Mouse (Mus musculus) retina, postnatal 7 days (tissue): ENCODE results near the gene Gm4131.
"Not testable (repeated sequence)": the region's sequence is repeated elsewhere in the genome, so short reads cannot be mapped to it uniquely, and the experiment has no call there.

Source experiments
- DNase-seq: peaks from one replicate; pipeline ENCODE4 v3.0.0-alpha.2; 2012; ENCODE audit warnings: low read depth, low spot score

Gene Gm4131

DNA sequence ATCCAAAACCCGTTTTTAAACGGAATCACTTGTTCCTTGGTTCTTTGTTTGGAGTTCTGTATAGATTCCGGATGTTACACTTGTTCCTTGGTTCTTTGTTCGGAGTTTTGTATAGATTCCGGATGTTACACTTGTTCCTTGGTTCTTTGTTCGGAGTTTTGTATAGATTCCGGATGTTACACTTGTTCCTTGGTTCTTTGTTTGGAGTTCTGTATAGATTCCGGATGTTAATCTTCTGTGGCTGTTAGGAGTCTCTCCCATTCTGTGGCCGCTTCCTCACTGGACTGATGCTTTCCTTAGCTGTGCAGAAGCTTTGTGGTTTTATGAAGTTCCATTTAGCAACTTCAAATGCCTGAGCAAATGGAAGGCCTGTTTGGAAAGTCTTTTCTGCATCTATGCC lies at the start of gene Gm4131:
Gene Gm4131 (minus strand): TSS at position 101 of the 400 bp plus-strand sequence.
- not testable (repeated sequence) for DNase-seq

DNA sequence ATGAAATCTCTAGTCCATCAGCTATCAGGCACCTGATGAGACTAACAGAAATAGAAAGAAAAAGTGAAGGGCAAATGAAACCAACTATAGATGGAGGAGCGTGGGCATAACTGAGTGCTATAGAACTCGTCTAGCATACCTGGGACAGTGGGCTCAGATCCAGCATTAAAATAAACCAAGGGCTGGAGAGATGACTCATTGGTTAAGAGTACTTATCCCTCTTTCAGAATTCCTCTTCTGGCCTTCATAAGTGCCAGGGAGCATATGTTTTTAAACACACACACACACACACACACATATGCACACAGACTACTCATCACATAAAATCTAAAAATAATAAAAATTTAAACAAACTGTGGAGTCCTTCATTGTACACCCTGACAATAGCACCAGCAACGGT lies 43.2 kb upstream of the Gm4131 start:
- DNase-seq: no peak

DNA sequence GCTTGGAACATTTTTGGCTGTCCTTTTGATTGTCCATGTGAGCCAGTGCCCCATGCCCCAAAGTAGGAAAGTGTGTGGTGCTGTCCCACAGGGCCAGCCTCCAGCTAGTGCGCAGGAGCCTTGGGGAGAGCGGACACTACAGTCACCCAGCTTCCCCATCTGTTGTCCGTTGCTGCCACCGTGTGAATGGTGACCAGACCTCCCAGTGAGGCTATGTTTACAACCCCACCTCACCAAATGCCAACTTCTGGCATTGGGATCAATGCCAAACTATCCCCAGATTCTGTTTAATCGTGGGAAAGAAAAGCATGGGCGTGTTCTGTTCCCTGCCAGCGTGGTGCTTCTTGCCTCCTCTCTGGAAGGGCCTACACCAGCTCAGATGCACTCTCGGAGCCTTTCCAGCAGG lies 41.1 kb upstream of the Gm4131 start:
- no peak for DNase-seq

DNA sequence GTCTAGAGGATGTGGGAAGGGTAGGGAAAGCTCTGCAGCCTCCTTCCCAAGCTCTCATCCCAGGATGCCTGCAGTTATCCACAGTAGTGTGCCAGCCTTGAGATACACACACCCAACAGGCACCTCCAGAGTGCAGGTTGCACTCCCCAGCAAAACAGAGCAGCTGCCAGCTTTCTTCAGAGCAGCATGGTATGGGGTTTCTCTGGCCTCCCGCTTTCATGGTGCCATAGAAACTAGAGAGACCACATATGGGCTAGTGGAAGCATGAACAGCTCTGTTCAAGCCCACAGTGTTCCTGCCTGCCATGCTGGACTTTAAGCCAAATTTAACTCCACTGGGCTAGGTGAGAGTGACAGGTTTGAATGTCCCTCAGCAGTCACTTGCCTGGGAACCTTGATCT lies 36.1 kb upstream of the Gm4131 start:
- DNase-seq: no peak

DNA sequence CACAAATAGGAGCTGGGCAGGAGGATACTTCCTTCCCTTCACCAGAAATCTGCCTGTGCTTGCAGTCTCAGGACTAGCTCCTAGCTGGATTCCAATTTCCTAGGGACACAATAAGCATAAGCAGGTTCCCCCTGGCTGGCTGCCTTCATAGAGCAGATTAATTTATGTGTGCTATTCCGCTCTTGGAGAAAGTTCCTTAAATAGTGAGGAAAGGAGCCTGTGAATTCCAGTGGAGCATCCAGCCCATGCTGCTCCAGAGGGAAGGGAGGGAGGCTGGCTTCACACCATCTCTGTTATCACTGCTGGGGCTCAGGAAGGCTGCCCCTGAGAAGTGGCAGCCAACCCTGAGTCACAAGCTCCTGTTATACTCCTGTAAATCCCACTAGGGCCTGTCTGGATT lies 35.5 kb upstream of the Gm4131 start:
- no peak for DNase-seq

DNA sequence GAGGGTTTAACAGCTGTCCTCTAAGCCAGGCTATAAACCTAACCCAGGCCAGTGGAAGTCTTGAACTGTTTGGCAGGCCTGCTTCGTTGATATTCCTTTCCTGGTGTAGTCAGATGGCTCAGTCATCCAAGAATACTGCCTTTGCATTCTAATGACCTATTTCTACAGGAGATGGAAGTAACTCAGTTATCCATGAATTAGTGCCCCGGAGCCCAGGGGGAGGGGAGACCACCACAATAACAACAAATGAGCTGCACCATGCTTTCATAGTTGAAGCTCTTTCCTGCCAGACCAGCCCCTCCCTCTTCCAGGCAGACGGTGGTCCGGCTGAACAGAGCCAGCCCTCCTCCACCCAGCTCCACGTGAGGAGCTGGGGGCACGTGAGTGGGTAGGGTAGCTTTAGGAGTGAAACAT lies 33.4 kb upstream of the Gm4131 start:
- no peak for DNase-seq

DNA sequence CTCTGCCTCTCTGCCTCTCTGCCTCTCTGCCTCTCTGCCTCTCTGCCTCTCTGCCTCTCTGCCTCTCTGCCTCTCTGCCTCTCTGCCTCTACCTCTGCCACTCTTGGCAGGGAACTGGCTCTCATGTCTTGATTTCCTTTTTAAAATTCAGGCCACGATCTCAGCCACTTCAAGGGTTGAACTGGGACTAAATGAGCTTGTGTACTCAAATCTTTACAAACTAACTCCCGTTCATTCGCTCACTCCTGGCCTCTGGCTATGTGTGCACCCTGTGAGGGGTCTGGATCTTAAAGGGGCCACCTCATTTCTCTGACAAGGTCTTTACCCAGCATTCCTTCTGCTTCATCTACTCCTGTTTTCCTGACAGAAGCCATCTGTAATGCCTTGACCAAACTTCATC lies 18.6 kb upstream of the Gm4131 start:
- DNase-seq: no peak

DNA sequence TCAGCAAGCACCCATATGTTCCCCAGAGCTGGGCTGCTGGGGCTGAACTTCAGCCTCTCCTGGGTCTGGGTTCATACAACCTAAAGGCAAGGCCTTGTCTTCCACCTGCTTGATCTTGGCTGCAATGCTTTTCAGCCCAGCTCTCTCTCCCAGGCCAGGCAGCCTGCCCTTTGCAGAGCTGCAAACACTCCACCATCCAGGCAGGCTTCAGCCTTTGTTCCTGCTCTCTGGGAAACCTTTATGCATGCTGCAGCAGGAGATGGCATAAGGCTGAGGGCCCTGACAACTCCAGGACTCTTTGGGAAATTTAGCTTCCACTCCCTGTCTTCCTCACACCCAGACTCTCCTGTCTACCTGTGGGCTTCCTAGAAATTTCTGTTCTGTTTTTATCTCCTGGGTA lies 17.9 kb upstream of the Gm4131 start:
- DNase-seq: no peak

DNA sequence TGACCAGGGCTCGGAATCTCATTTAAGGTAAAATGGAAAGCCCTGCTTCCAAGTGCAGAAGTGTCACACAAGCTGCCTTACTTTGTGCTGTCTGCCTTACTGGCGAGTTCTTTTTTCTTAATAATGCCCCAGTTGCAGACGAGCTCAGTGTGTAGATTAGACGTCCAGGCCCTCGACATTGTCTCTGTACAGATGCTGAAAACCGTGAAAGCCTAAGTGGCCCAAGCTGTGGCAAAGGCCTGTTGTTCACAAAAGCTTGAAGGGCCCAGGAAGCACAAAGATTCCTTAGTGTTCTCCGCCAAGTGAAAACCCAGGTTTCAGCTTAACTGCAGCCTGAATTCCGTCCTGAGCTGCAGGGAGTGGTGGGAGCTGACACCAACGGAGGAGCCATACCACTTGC lies 15.0 kb upstream of the Gm4131 start:
- DNase-seq: no peak

DNA sequence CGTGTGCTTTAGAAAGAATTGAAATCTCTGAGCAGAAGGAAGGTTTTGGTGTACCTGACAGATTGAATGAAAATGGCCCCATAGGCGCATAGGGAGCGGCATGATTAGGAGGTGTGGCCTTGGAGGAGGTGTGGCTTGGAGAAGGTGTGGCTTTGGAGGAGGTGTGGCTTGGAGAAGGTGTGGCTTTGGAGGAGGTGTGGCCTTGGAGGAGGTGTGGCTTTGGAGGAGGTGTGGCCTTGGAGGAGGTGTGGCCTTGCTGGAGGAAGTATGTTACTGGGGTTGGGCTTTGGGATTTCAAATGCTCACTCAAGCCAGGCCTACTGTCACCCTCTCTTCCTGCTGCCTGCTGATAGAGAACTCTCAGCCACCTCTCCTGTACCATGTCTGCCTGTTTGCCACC lies 14.2 kb upstream of the Gm4131 start:
- no peak for DNase-seq

DNA sequence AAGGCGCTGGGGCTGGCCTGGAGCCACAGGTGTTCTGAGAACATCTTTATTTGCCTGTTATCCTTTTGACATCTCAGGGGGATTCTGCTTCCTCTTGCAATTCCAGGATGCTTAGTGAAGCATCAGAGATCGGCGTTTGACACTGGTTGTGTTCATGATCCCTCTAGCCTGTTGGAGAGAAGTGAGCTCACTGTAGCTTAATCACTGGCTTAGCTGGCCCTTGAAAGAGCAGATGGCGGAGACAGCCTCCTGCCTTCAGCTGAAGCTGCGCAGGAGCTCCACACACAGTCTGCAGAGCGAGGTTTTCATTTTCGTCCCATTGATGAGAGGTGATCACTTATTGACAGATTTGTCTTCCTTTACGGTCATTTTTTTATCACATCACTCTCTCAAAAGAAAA lies 9.1 kb upstream of the Gm4131 start:
- no peak for DNase-seq

DNA sequence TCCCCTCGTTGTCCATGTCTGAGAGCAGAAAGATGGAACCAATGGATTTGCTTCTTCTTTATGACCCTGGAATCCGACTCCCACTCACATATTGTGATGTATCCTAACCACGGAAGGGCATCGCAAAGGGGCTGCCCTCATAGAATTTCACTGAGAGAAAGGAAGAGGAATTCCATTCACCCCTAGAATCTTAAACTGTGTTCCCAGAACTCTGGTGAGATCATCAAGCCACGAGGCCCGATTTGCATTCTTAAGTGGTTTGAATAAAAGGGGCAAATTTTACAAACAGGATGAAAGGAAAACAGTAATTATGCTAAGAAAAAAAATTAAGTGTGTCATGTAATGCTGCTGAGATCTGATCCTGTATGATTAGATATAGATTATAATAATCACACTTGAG lies 8.2 kb upstream of the Gm4131 start:
- DNase-seq: no peak

DNA sequence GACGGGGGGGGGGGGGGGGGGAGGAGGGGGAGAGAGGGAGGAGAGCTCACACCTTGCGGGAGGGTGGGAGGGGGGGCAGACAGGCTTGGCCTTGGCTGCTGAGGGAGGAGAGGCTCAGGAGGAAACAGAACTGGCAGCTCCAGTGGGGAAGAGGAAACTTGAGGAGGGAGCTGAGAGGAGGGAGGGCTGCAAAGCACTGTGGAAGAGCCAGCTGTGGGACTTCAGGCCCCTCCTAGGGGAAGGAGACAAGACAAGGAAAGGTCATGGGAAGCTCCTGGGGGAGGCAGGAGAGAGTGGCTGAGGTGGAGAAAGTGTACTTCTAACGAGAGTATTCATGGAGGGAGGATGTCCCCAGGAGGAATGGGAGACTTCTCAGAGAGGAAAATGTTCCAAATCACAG lies 6.7 kb upstream of the Gm4131 start:
- DNase-seq: no peak

DNA sequence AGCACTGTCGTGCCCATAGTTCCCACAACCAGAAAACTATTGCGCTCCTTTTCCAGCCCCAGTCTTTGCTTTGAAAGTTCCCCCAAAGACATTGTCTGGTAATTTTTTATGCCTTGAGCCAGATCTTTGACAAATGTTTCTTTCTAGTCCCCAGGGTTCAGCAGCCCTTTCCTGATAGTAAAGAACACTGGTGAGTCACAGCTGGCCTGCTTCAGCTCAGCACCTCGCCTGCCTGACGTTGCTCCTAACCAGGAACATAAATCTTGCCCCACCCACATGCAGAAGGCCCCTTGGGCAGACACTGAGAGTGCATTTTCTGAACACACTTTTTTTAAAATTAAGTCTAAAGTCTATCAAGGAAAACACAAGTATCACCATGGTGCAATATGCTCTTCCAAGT lies 3.6 kb upstream of the Gm4131 start:
- DNase-seq: no peak

DNA sequence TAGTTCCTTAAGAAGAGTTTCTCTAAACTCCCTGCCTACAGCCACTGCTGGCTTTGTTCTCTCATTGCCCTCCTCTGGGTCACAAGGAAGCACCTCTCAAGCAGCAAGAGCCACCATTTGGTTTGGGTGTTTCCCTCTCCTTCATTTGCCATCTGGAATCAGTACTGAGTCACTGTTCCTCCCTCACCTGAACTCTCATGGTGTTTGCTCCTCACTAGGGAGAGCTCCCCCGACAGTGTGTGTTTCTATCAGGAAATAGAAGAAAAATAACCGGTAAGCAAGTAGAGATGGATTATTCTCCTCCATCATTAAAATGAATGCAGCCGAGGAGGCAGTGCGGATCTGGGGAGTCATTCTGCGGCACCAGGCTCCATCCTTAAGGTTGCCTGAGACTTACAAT lies 2.7 kb upstream of the Gm4131 start:
- DNase-seq: no peak

DNA sequence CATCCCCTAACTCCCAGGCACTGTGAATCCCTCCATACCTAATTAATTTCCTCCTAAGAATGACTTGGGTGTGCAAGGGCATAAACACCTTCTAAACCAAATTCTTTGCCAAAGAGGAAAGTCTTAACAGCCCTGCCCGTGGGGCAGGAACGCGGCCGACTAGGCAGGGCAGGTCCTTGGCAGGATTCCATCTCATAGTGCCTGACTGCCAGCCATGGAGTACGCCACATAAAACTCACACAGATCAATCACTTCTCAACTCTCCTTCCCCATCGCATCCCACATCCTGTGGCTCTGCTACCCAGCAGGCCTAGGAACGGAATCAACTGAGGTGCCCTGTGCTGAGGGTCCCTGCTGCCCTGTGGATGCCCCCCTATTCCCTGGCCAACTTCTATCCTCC lies 3.0 kb downstream of the Gm4131 start:
- no peak for DNase-seq

DNA sequence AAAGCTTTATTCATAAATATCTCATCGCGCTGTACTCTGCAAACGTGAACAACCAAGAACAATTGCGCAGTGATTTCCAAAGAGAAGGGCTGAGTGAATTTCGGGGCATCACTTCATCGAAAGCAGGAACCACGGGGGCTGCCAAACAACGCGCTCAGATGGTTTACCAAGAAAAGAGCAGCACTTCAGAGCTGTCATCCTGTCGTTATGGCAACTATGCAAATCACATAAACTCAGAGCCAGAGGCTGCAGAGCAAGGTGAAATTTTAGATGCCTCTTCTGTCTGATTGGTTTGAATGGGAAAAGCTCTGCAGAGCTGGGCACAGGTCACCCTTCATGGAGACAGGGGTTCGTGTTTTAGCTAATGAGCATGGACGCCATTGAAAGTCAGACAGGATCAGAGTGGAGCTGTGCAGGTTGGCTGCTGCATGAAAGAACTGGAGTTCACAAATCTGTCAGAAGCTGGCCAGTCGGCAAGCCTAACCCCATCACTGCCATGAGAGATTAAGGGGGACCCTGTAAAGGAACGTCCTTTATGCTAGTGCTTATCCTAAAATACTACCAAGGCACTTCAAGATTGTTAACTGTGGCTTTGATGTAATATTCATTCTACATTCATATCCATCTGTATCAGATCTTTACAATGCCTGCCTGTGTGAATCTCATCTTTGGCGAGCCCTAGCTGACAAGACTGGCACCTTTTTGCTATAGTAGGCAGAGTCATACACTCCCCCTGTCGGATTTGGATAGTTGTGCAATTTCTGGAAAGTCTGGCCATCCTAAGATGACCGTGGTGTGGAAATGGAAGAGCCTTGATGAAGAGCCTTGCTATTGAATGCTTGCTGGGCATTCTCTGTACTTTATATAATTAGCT lies 4.6 kb downstream of the Gm4131 start:
- DNase-seq: no peak

DNA sequence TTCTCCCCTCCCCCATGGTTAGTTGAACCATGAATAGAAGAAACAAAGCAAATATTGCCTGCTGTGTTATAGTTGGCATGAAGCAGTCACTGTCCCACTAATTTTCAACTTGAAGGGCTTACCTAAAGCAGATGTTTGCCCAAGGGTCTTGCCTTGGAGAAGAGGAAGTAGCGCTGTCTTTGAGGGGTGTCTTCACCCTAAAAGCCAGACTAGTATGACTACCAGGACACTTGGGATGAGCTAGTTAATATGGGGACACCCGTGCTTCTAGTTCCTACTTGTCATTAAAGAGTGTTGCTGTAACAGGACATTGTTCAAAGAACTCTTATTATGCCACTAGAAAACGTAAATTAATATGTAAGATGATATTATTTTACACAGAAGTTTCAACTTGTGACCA lies 9.6 kb downstream of the Gm4131 start:
- DNase-seq: no peak

DNA sequence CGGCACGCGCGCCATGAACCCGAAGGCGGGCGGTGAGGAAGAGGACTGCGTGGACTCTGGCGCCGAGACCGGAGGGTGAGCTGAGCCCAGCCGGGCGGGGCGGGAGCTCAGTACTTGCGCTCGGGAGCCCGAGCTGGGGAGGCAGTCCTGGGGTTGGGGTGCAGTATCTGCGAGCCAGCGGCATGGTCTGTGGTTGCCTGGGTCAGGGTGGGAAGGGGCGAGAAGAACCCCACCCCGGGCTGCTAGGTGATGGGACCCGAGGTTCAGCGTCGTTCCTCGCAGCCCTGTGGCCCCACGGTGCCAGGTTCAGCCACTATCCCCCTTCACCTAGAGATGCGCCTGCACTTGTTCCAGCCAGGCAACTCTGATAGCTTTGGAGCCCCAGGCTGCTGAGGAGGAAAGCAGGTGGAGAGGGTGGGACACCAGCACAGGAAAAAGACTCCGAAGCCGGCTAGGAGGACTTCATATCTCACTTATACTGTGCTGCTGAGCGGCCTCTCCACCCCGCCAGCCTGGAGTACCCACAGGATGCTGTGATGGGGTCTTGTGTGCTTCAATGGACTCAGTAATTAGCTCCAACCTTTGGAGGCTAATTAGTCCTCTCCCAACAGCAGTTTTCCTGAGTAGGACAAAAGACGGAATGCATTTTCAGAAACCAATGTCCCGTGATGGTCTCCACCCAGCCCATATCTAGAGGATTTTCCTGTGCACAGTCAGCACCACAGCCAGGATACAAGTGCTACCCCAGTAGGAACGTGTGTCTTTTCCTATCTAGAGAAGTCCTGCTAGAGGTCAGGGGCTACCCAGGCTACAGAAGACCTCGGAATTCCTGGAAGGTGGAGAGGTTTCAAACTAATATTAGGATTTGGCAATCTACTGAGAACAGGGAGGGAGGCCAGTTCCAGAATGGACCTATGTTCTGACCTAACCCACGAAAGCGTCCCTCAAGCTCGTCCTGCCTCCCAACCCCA lies 10.6 kb downstream of the Gm4131 start:
- DNase-seq: no peak

DNA sequence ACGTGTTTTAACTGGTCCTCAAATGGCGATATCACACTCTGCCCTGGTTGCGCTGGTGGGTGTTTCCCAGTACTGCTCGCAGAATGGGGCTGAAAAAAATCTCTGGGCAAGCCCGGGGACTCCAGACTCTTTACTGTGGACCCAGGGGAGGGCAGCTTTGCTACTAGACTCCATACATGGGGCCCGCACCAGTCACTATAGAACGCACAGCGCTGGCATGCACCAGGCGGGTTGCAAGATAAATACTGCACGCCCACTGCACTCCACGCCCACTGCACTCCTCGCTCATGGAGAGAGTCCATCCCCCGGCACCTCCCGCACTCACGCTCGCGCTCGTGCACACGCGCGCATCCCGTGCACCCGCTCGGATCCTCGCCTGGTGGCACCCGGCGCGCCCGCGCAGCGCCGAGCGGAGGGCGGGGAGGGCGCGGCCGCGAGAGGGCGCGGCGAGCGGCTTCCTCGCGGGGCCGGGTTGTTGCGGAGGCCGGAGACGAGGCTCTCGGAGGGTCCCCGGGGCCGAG lies 11.4 kb downstream of the Gm4131 start, which contains the start of gene Fam124a:
Gene Fam124a (plus strand): TSS at position 429 of the 521 bp plus-strand sequence.
- DNase-seq: peak; percentile 81

DNA sequence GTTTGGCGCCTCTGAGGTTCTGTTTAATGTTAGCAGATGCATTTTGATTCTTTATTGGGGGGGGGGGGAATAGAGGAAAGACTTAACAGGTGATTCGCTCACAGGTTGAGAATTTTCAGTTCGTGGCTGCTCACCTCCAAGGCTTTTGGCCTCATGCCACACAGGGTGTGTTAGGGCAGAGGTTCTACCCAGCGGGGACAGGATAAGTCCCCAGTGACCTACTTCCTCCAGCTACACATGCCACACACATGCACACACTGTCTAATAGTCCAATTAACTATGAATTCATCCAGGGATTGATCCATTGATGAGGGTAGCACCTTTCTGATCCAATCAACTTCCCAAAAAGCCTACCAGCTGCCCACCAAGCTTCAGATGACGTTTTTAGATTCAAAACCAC lies 12.9 kb downstream of the Gm4131 start:
- no peak for DNase-seq

DNA sequence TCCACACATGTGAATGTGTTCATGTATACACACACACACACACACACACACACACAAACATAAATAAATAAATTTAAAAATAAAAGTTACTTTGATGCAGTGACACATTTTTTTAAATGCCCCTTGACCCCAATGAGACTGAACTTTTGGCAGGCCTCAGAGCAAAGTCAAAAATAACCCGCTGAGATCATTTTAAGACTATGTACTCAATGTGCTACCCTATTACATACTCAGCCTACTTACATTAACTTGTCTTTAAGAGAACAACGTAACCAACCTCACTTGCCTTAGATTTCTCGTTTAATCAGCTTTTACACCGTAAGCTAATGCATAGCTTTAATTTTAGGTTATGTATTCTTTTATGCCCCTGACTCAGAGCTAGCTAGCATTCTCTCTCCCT lies 13.9 kb downstream of the Gm4131 start:
- DNase-seq: no peak
